Mouse (Mus musculus) kidney, adult 11 months (tissue): ENCODE measurements around the gene Slc43a1.

Source experiments
- DNase-seq: peaks from one replicate; pipeline ENCODE4 v3.0.0; 2022

The Slc43a1 gene

GRCm38 (mm10) chr2:84912722-84913121 lies 74.1 kb downstream of the Slc43a1 start:
- DNase-seq, result no peak
